Mouse (Mus musculus) yolk sac, embryonic 10.5 days (tissue): ENCODE measurements around the gene Trp63.

Experiments
- DNase-seq: peaks from one replicate; pipeline ENCODE4 v3.0.0-alpha.2; 2017; ENCODE audit warnings: low spot score

The Trp63 gene

GRCm38 (mm10) chr16:25779964-25780363, 96.4 kb downstream of the Trp63 start:
- DNase-seq: no peak

- DNase-seq: no peak
These were observed 100.7 kb downstream of the Trp63 start for GRCm38 (mm10) chr16:25784246-25784645.

GRCm38 (mm10) chr16:25786457-25786856, 102.9 kb downstream of the Trp63 start:
- no peak for DNase-seq

GRCm38 (mm10) chr16:25792640-25793266, 109.2 kb downstream of the Trp63 start:
- DNase-seq: no peak

GRCm38 (mm10) chr16:25797732-25798294, 114.2 kb downstream of the Trp63 start:
- DNase-seq: no peak

GRCm38 (mm10) chr16:25799618-25800017, 116.1 kb downstream of the Trp63 start:
- no peak for DNase-seq

GRCm38 (mm10) chr16:25804955-25805354, 121.4 kb downstream of the Trp63 start:
- DNase-seq: peak; percentile 51

GRCm38 (mm10) chr16:25807116-25807515, 123.6 kb downstream of the Trp63 start:
- DNase-seq: no peak

- no peak for DNase-seq
These were observed 134.4 kb downstream of the Trp63 start for GRCm38 (mm10) chr16:25817753-25818624.

GRCm38 (mm10) chr16:25826016-25826415, 142.5 kb downstream of the Trp63 start:
- no peak for DNase-seq

- no peak for DNase-seq
These were observed 149.0 kb downstream of the Trp63 start for GRCm38 (mm10) chr16:25832576-25832975.

- no peak for DNase-seq
These were observed 151.7 kb downstream of the Trp63 start for GRCm38 (mm10) chr16:25835301-25835700.

GRCm38 (mm10) chr16:25835723-25836122, 152.2 kb downstream of the Trp63 start:
- no peak for DNase-seq

GRCm38 (mm10) chr16:25842996-25843395, 159.4 kb downstream of the Trp63 start:
- no peak for DNase-seq

GRCm38 (mm10) chr16:25843625-25844024, 160.1 kb downstream of the Trp63 start:
- DNase-seq: no peak

GRCm38 (mm10) chr16:25846611-25847010, 163.0 kb downstream of the Trp63 start:
- no peak for DNase-seq

GRCm38 (mm10) chr16:25848474-25848873, 164.9 kb downstream of the Trp63 start:
- no peak for DNase-seq

GRCm38 (mm10) chr16:25849593-25850464, 166.3 kb downstream of the Trp63 start:
- no peak for DNase-seq

- no peak for DNase-seq
These were observed 177.4 kb downstream of the Trp63 start for GRCm38 (mm10) chr16:25860731-25861505.

- DNase-seq: no peak
These were observed 181.7 kb downstream of the Trp63 start for GRCm38 (mm10) chr16:25865096-25865869.
